Mouse (Mus musculus): ENCODE measurements around the gene Kxd1.

Kxd1 gene

DNA sequence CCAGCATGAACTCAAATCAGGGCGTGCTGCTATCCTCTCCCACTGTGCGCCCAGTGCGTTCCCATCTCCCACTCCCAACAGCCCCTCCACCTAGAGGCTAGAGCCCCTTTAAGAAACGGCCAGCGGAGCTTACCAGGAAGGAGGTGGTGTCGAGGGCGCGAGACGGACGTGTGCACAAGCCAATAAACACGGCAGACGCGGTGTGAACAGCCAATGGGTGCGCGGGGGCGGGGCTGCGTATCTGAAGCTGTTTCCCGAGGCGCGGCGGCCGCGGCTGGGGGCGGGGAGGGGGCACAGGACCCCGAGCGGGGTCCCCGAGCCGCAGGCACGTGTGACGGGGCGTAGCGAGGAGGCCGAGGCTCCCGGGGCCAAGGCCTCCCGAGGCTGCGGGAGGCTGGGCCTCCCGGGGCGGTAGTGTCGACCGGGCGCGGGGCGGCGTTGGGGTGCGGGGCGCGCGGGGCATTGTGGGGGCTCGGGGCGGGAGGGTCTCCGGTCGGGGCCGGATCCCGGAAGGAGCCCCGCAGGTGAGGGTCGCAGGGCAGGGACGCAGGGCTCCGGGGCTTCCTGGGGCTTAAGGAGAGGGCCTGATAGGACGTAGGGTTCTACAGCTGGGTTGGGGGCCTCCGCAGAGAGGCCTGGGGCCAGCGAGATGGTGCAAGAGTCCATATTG lies at the start of gene Kxd1, which contains the start of gene Fkbp8:
Gene Kxd1, minus strand, starts transcription at position 445 of the 670 bp plus-strand sequence.
Gene Fkbp8, plus strand, starts transcription at position 213 of the 670 bp plus-strand sequence.
- peak; percentile 99 for DNase-seq

DNA sequence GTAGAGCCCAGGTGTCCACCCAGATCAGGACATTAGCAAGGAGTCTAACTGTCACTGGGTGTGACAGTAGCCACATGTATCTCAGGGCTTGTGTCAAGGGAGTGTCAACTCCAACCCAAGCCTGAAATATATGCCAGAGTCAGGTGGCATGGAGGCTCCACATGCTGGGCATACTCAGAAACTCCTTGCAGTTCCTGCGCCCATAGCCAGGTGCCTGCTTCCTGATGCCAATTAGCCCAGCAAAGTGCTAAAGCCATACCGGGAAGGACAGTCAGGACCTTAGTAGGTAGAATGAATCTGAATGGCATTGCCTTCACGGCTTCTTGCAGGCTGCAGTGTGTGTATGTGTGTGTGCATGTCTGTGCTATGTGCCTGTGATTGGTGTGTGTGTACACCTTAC lies 49.5 kb upstream of the Kxd1 start:
- DNase-seq = no peak

DNA sequence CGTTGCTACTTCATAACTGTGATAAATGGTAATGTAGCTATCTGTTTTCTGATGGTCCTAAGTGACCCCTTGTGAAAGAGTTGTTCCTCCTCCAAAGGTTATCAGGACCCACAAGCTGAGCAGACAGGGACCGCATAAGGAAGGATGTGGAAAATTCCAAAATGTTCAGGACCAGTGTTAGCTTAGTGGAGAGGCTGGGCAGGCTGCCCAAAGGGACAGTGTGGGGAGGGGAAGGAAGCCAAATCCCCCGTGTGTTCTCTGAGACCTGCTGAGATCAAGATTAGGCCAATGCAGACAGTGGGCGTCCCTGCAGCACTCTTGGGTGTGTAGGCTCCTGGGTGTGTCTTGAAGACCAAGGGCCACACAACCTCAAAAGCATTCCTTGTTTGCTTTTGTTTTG lies 47.2 kb upstream of the Kxd1 start:
- peak; percentile 50 to 64 for DNase-seq

DNA sequence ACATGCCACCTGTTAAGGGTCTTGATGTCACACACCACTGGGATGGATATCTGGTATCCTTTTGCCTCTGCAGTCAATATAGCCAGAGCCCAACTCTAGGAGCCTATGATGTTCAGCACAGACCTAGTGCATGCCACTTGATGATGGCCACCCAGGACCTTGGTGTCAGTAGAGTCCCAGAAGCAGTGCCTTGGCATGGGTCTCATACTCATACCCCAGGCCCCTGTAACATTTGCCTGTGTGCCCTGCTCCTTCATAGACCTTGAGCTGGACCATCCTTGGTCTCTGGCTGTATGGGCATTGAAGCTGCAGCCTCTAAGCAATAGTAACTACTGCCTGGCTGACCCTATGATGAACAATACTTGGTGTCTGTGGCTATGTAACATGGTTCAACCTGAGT lies 46.5 kb upstream of the Kxd1 start:
- DNase-seq = no peak

DNA sequence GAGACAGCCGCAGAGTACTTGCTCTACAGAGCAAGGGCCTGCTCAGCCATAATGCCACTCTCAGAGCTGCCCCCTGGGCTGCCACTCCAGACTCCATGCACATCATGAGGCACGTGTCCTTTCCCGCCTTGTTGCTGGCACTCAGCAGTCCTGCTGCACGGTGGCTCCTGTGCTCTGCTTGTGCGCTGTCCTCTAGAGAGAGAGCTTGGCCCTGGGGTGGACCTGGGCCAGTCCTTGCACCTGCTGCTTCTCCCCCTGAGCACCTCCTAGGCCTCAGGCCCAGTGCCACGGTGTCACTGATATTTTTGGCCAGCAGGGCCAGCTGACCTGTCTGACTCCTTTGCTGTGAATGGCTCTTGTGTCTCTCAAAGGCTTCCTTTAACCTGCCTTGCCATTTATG lies 43.2 kb upstream of the Kxd1 start:
- DNase-seq = peak in 1 of 2 experiments; percentile 38

DNA sequence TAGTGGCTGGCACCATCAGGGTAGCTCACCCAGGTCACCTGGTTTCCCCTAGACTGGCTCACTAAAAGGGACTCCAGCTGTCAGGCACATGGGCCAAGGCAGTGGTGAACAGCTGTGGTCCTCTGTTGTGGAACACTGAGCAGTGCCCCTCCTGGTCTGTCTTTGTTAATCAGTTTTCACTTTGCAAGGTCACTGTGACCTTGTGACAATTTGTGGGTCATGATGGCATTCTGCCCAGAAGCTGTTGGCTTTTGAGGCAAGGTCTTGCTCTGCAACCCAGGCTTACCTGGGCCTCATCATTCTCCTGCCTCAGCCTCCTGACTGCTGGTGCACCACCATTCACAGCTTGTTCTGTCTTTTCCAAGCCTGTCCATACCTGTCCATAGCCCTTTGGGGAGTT lies 42.6 kb upstream of the Kxd1 start:
- DNase-seq = peak in 1 of 2 experiments; percentile 25

DNA sequence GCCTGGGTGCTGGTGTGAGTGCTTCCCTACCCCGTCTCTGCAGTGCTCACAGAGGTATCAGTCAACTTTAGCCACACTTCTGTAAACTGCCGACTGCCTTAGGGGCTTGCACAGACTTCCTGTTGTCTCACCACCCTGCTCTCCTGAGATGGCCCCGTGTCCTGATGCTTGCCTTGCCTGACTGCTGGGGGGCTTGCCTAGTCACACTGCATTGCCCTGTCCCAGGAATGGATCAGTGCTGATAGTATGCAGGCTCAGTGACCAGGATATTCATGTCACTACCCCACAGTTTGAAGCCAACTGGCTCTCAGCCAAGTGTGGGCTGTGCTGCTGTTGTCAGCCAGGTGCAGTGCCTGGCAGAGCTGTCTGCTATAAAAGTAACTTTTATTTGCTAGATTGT lies 37.8 kb upstream of the Kxd1 start:
- peak in 1 of 2 experiments; percentile 47 for DNase-seq

DNA sequence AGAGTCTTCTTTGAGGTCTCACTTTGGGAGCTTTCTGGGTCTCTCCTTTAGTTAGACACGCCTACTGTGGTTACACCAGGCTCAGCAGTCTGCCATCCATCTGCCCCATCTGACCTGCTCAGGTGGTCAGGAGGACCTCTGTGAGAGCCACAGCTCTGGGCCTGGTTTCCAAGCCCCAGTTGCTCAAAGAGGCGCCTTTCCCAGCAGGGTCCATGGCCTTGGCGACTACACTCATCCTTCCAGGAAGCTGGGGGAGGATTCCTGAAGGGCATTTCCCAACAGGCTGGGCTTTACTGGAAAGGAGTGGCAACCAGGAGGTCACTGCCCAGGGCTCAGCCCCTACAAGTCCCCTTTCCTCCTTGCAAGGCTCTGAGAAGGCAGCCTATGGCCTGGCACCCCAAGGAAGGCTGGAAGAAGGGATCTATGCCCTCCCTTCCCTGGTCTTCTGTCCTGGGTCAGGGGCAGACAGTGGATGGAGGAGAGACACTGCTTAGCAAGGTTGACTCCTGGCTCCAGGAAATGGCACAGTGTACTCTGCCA lies 37.0 kb upstream of the Kxd1 start:
- peak in 1 of 2 experiments; percentile 10 for DNase-seq

DNA sequence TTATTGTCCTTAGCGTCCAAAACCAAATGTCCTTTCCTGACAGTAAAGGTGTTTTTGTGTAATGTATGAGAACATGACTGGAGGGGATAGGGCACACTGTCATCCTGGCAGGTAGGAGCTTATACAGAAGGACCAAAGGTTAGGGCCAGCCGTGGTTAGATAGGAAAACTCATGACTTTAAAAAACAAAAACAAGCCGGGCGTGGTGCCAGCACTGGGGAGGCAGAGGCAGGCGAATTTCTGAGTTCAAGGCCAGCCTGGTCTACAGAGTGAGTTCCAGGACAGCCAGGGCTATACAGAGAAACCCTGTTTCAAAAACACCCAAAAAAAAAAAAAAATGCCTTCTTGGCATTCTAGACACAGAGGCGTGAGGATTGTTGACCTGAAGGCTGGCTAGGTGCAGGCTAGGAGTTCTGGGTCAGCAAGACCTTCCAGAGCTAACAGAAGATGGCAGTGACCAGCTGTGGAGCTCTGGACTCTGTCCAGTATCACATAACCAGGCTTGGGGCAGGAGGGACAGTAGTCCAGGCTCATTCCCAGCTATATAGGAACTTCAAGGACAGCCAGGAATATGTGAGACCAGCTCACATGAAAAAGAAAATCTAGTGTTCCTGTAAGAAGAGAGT lies 36.1 kb upstream of the Kxd1 start:
- DNase-seq = peak in 1 of 2 experiments; percentile 6

DNA sequence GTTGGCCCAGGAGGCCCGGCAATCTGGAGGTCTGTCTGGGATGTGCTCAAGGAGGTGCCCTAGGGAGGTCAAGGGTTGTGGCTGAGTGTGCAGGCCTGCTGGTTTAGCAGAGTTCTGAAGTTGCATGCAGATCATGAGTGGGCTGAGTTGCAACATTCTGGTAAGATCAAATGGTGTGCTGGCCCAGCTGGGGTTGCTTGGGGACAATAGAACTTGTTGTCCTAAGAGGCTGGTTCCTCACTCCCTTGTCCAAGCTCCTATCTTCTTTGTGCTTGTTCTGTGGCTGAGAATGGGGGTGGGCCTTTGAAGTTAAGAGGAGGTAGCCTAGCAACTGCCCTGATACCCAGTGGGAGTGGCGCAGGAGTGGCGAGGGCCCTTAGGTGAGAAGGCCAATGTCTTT lies 35.0 kb upstream of the Kxd1 start:
- peak in 1 of 2 experiments; percentile 6 for DNase-seq

DNA sequence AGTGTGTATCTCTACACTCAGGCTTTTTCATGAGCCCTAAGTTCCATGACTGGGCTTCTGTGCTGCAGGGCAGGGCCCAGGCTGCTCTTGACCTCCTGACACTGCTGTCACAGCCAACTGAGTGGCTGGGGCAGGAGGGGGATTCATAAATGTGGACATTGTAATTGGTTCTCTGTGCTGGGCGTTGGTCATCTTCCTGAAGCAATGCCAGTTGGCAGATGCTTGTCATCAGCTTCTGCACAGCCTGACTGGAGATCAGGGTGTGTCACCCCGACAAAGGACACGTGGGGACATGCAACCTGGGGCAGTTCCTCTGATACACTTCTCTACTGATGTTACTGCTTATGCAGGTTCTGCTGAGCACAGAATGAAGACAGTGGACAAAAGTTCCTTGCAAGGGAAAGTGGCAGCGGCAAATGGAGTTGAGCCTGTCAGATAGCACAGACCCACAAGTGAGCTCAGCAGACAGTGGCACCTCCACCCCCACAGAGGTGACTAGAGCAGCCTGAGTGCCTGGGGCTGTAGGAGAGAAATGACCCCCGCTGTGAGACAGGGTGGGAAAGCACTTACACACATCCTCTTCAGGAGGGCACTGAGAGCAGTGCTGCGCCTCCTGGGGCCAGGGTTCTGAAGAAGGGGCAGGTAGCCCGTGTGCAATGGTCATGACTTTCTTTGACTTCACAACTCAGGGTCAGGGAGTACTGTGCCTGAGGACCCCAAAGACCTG lies 34.2 kb upstream of the Kxd1 start:
- DNase-seq = no peak

DNA sequence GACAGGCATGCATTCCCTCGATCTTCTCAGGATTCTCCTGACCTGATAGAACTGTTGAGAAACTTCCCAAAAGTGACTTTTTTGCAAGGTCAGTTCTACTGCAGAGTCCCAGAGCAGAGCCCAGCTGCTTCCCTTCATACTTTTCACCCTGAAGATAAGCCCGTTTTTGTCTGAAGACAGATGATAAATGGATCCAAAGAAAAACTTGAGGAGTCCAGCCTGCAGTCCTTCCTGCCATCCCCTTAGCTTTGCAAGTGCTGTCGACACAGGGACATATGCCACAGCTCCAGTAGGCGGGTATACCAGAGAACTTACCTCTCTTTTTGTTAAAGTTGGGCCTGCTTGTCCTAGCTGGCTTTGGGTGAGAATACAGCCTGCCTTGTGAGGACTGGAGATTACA lies 33.6 kb upstream of the Kxd1 start:
- no peak for DNase-seq

DNA sequence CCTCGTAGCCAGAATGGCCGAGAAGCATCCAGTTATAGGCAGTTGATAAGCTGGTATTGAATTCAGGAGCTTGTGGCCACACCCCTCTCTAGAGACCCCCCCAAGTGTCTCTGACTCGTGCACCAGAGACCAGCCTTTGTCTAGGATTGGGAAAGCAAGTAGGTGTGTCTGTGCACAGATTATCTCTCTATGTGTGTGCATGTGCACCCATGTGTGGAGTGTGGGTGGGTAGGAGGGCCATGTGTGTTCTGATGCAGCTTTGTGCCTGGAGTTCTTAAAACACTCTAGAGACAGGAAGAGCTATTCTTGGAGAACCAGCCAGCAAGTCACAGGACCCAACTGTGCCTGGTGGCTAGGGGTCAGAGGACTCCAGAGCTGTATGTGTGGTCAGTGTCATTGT lies 32.8 kb upstream of the Kxd1 start:
- no peak for DNase-seq

DNA sequence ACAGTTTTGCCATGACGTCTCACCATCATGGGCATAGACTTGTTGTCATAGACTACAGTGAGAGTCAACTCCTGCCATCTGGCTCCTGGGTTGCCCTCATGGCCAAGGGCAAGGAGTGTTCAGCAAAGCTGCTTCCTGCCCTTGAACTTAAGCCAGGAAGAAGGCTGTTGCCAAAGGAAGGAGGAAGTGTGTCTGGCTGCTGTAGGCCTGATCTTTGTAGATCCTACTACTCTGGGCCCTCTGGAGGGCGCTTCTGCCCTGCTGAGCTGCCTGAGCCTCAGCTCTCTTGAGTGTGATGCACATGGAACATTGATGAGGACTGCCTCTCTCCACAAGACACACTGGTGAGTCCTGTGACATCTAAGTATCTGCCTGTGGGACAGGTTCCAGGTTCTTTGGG lies 32.3 kb upstream of the Kxd1 start:
- DNase-seq = peak; percentile 75 to 79

DNA sequence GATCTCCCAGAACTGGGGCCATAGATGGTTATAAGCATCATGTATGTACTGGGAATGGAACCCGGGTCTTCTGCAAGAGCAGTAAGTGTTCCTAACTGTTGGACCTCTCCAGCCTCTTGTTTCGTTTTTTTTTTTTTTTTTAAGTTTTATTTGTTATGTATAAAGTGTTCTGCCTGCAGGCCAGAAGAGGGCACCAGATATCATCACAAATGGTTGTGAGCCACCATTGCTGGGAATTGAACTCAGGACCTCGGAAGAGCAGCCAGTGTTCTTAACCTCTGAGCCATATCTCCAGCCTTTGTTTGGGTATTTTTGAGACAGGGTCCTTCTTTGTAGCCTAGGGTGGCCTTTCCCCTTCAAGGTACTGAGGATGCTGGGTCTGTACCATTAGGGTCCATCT lies 31.2 kb upstream of the Kxd1 start:
- no peak for DNase-seq

DNA sequence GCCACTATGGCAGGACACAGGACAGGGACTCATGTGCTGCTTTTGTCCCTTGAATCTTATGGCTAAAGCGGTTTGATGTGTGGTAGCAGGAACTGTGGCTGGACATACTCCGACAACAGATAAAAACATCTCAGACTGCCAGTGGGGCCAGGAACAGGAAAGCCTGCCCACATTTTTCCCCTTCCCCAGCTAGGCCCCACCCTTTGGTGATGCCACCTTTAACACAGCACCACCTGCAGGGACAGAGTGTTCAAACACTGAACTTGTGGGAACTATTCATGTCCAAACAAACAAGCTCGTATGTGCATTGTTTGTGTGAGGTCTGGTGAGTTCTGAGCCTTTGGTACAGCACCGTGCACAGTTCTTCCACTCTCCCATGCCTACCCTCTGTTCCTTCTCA lies 30.6 kb upstream of the Kxd1 start:
- DNase-seq = no peak

DNA sequence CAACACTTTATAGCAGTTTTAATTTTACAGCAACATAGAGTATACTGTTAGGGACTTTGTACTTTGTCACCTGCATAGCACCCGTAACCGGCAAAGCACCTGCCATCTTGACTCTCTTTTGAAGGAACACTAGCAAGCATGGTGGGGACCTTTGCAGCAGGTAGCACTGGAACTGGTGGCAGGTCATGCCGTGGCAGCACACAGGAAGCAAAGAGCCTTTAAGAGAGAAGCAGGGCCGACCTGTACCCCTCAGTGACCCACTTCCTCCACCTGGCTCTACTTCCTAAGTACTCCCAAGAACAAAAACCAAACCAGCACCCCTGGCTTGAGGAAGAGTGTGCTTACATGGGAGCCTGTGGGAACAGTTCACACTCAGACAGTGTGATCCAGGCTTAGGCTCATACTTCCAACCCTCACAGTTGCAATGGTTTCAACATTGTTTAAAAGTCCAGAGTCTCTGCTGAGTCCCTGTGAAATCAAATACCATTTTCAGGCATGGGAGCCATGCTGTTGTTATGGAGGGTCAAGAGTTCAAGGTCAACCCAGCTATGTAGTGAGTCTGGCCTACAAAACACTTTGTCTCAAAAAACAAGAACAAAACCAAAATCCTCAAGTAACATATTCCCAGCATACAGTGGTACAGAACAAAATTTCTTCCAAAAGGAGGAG lies 27.5 kb upstream of the Kxd1 start:
- DNase-seq = no peak

DNA sequence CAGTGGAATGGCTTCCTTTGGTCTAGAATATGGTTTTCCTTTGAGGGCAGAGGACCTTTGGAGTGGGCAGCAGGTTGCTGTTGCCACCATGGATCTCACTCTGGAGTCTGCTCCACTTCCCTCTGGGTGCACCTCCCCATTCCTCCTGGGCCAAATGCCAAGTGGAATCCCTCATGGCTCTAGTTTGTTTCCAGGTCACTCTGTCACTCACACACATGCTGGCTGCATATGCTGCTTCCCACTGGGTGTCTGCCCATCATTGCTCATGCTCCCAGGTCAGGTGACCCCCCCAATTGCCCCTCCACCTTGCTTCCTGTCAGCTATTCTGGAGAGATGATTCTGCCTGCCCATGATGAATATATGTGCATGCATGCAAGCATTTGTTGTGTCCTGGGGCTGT lies 26.0 kb upstream of the Kxd1 start:
- DNase-seq = peak; percentile 77 to 81

DNA sequence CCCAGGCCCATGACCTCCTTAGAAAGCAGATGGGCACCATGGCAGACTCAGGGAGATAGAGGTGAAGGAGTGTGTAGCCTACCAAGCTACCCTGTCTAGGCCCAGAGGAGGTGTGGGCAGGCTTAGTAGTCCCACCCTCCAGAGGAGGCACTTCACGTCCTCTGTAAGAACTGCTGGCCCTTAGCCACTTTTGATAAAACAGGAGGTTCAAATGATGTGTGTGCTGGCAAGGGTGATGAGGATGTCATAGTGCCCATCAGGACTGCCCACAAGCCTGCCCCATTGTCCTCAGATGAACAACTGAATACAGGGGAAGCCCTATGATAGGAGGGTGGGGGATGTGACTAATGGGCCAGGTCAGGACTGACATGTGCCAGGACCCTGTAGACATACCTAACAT lies 25.1 kb upstream of the Kxd1 start:
- no peak for DNase-seq

DNA sequence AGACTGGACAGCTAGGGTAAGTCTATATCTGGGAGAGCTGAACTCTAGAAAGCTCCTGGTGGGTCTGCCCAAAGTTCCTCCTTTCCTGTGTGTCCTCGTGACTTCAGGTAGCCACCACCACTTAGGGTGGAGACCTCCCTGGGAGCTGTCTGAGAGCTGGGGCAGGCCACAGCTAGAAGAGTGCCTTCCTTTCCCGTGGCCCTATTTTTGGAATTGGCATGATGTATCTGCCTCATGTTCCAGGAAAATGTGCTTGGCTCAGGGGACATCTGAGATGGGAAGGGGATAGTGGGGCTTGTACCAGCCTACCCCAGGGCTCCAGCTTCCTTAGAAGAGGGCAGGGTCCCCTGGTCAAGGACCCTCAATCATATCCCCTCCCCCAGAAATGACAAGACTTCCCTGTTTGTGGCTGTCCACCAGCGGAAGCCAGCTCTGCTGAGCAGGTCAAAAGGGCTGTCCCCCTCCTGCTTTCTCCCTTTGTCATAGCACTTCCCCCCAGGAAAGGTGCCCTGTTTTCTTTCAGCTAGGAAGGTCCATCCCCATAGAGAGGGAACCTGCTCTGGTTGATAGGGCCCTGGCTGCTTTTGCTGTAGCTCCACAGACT lies 23.9 kb upstream of the Kxd1 start:
- no peak for DNase-seq

DNA sequence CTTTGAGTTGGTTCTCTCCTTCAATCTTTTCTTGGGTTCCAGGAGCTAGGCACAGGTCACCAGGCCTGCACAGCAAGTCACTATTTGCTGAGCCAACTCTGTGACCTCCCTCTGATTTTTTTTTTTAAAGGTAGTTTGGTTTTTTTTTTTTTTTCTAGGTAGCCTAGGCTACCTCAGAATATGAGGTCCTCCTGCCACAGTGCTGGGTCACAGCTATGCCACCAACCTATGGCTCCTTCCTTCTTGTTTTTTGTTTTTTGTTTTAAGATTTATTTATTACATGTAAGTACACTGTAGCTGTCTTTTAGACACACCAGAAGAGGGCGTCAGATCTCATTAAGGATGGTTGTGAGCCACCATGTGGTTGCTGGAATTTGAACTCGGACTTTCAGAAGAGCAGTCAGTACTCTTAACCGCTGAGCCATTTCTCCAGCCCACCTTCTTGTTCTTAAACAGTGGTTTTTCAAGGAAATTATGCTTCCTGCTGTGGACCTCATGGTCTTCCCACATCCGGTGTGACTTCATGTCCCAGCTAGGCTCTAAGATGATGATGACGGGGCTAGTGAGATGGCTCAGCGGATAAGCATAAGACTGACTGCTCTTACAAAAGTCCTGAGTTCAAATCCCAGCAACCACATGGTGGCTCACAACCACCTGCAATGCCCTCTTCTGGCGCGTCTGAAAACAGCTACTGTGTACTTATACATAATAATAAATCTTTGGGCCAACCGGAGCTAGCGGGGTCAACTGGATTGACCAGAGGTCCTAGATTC lies 21.8 kb upstream of the Kxd1 start:
- no peak for DNase-seq

DNA sequence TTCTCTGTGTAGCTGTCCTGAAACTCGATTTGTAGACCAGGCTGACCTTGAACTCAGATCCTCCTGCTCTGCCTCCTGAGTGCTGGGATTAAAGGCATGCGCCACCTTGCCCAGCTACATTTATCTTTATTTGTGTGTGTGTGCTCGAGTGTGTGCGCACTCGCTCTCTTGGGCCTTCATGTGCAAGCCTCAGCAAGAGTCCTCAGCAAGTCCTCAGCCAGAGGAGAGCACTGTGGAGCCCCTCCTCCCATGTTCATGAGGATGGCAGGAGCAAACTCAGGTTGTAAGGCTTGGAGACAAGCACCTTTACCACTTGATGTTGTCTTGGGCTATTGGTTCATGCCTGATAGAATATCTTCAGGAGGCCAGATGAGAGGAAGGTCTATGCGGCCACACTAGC lies 20.0 kb upstream of the Kxd1 start:
- DNase-seq = no peak
